Mouse (Mus musculus) limb, embryonic 14.5 days (tissue): Measurements from ENCODE around the gene H3f3b. TPM values are rescaled to one million over a fixed set of nuclear protein-coding genes. Genes with fewer than 3 reads are reported as not detected.

Source experiments
- ATAC-seq: fragments of 200-750 bp; cut with Nextera tagmentation; 2 replicates; pipeline ENCODE4 v1.8.0; 2017; ENCODE audit warnings: low read depth, moderate number of reproducible peaks, moderate TSS enrichment; ENCODE audit not compliant: low FRiP score
- DNase-seq: peaks from one replicate; pipeline ENCODE4 v3.0.0-alpha.2; 2015; ENCODE audit warnings: low spot score
- H3K27ac ChIP-seq: fragments of 300-500 bp; sonication (generic); replicated peaks from 2 replicates; pipeline ENCODE4 v1.5.1; 2014; ENCODE audit warnings: low read depth, mild to moderate bottlenecking, low read length, moderate library complexity, mixed read lengths
- H3K27me3 ChIP-seq: fragments of 300-500 bp; sonication (generic); 2 replicates; pipeline ENCODE4 v1.6.1; 2014; ENCODE audit warnings: low read length, mixed read lengths; ENCODE audit not compliant: control insufficient read depth, insufficient read depth
- H3K36me3 ChIP-seq: fragments of 300-500 bp; sonication (generic); 2 replicates; pipeline ENCODE4 v1.6.1; 2014; ENCODE audit warnings: mild to moderate bottlenecking, low read length, moderate library complexity, mixed read lengths; ENCODE audit not compliant: control insufficient read depth, insufficient read depth
- H3K4me1 ChIP-seq: fragments of 300-500 bp; sonication (generic); 2 replicates; pipeline ENCODE4 v1.6.1; 2014; ENCODE audit warnings: antibody characterized with exemption, low read length, mixed read lengths; ENCODE audit not compliant: control insufficient read depth, insufficient read depth
- H3K4me2 ChIP-seq: fragments of 300-500 bp; sonication (generic); replicated peaks from 2 replicates; pipeline ENCODE4 v1.6.1; 2014; ENCODE audit warnings: low read depth, mild to moderate bottlenecking, low read length, moderate library complexity; ENCODE audit not compliant: severe bottlenecking
- H3K4me3 ChIP-seq: fragments of 300-500 bp; sonication (generic); replicated peaks from 2 replicates; pipeline ENCODE4 v1.5.1; 2014; ENCODE audit warnings: low read length
- H3K9ac ChIP-seq: fragments of 300-500 bp; sonication (generic); 2 replicates; pipeline ENCODE4 v1.6.1; 2014; ENCODE audit warnings: mild to moderate bottlenecking, low read depth, low read length, moderate library complexity; ENCODE audit not compliant: severe bottlenecking
- H3K9me3 ChIP-seq: fragments of 300-500 bp; sonication (generic); 2 replicates; pipeline ENCODE4 v1.6.1; 2016; ENCODE audit warnings: low read length; ENCODE audit not compliant: control insufficient read depth
- POLR2A ChIP-seq: fragments of 200-500 bp; IDR thresholded peaks from 2 replicates; pipeline ENCODE4 v1.8.0; 2012; ENCODE audit warnings: inconsistent platforms, mild to moderate bottlenecking, moderate library complexity, borderline replicate concordance; ENCODE audit not compliant: insufficient read depth, insufficient read length; ENCODE audit errors: extremely low read depth
- WGBS: fragments of 180-500 bp; shearing (Covaris S2); extraction: QIAGEN DNeasy Blood & Tissue Kit; methylation state at CpG from one replicate; pipeline ENCODE4 v1.1.7; 2014; 5-methylcytosine and 5-hydroxymethylcytosine counted together
- polyA plus RNA-seq, 2 experiments: library from polyadenylated mRNA; depleted of rRNA in 1 of 2; stranded (reverse) in 1 of 2; unstranded in 1 of 2; fragments of >200 nt; fragmentation: Nextera tagmentation in 1 of 2; extraction: Ambion mirVana in 1 of 2; gene quantifications; 2 replicates each; pipeline versions ENCODE4 v1.2.1 to v1.2.3; 2012 to 2014

H3f3b gene
- polyA plus RNA-seq, 2 experiments = 951 to 1,919 TPM

DNA sequence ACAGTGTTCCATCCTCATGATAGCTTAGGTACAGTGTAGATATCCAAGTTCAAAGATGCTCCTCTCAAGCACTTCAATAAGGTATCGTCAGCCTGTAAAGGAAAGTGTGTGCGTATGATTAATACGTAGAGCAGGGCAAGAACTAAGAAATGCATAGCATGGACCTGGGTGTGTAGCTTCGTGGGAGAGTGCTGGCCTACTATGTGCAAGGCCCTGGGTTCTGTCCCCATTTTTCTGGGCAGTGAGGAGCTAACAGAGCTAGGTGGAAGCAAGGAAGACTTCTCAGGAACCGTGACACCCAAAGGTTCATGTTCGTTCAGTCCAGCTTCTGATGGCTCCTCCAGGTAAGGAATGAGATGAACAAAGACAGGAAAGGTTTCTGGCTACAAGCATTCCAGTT is 17.4 kb upstream of the H3f3b start:
- H3K9me3 ChIP-seq = no peaks in the 10 kb centered on the region
- ATAC-seq (no peak), DNase-seq (no peak)
- no peak for TF ChIP-seq POLR2A
- 97% methylated on average over 6 of the region's 6 CpGs for WGBS
- no peak overlapping the region for H3K27ac ChIP-seq
- no peak overlapping the region for H3K4me3 ChIP-seq
- peaks cover 74% of the 10 kb centered on the region for H3K36me3 ChIP-seq
- no peaks in the 10 kb centered on the region for H3K27me3 ChIP-seq
- H3K4me1 ChIP-seq = no peaks in the 10 kb centered on the region
- no peak overlapping the region for H3K9ac ChIP-seq
- no peak overlapping the region for H3K4me2 ChIP-seq

DNA sequence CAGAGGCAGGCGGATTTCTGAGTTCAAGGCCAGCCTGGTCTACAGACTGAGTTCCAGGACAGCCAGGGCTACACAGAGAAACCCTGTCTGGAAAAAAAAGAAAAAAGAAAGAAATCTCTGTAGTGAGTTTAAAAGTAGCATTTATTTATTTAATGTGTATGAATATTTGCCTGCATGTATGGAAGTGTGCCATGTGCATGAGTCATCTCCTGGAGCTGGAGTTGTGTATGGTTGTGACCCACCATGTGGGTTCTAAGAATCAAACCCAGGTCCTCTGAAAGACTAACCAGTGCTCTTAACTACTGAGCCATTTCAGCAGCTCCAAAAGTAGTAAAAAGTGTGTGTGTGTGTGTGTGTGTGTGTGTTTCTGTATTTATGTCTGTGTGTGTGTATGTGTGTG is 15.5 kb upstream of the H3f3b start:
- WGBS = 100% methylated on average over 1 of the region's 1 CpGs
- no peak overlapping the region for H3K4me3 ChIP-seq

DNA sequence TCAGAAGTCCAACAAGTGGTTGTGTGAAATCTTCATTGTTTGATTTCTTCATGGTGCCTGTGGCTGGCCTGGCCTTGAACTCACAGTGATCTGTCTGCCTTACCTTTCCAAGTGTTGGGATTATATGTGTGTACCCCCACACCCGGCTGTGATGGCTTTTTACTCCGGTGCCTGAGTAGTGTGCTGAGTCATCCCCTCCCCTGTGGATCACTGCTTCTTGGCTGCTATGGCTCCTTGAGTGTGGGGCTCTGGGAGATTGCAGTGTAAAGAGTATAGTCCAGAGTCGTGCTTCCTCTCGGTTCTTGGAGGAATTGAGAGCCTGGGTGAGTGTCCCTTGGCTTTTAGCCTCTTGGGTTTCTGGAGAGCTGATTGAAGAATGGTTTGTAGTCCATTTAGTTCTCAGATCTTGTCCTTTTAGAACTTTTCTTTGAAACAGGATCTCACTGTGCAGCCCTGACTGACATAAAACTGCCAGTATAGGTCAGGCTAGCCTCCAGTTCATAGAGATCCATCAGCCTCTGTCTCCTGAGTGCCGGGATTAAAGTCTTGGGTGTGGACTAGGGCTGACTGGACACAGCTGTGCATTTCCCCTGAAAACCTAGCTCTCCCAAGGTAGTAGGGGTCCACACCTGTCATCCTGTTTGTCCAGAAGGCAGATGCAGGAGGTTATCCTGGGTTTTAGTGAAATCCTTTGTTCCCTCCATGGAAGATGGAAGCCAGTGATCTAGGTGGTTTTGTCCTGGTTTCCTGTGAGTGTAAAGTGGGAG is 14.8 kb upstream of the H3f3b start:
- no peaks in the 10 kb centered on the region for H3K9me3 ChIP-seq
- ATAC-seq = no peak
- WGBS = 59% methylated on average over 5 of the region's 5 CpGs
- H3K27me3 ChIP-seq = no peaks in the 10 kb centered on the region
- H3K4me1 ChIP-seq = no peaks in the 10 kb centered on the region
- no peak overlapping the region for H3K4me3 ChIP-seq
- no peak overlapping the region for H3K9ac ChIP-seq
- TF ChIP-seq POLR2A = no peak
- no peak overlapping the region for H3K27ac ChIP-seq
- no peak for DNase-seq
- H3K36me3 ChIP-seq = peaks cover 70% of the 10 kb centered on the region
- no peak overlapping the region for H3K4me2 ChIP-seq

More for the DNA sequence above, 15.5 kb upstream of the H3f3b start:
- Histone ChIP-seq H3K9me3 (no peaks in the 10 kb centered on the region), H3K9ac (no peak overlapping the region), H3K36me3 (peaks cover 74% of the 10 kb centered on the region), H3K4me1 (no peaks in the 10 kb centered on the region), H3K4me2 (no peak overlapping the region), H3K27ac (no peak overlapping the region), H3K27me3 (no peaks in the 10 kb centered on the region)
- DNase-seq (no peak), ATAC-seq (no peak)
- no peak for TF ChIP-seq POLR2A

DNA sequence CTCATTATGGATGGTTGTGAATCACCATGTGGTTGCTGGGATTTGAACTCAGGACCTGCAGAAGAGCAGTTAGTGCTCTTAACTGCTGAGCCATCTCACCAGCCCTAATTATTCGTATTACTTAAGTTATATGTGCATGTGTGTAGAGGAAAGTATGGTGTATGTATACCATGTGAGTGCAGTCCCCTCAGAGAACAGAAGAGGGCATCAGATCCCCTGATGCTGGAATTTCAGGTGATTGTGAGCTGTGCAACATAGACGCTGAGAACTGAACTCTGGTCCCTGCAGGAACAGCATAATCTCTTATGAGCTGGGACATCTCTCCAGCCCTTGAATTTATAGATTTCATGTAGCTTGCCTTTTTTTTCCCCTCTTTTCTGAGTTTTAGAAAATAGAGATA is 14.1 kb upstream of the H3f3b start:
- DNase-seq = no peak
- Histone ChIP-seq H3K4me2 (no peak overlapping the region), H3K9ac (no peak overlapping the region), H3K9me3 (no peaks in the 10 kb centered on the region), H3K36me3 (peaks cover 63% of the 10 kb centered on the region), H3K4me1 (no peaks in the 10 kb centered on the region), H3K4me3 (no peak overlapping the region), H3K27ac (no peak overlapping the region), H3K27me3 (no peaks in the 10 kb centered on the region)
- no peak for TF ChIP-seq POLR2A
- 98% methylated on average over 2 of the region's 2 CpGs for WGBS
- no peak for ATAC-seq

DNA sequence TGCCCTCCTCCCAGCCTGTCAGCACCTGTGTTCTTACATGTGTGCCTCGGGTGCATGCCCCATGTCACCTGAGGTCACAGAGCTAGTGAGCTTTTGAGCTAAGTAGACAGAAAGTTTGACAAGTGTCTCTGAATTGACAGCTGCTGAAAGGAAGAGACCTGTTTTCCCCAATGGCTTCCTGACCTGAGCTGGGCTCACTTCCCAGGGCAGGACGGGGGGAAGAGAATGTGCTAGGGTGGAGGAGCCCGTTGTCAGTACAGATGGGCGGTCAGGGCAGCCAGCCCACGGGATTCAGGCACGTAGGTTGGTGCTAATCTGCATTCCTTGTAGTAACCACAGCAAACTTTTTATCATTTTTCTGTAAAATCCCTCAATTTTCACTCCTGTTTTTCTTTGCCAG is 12.8 kb upstream of the H3f3b start:
- no peak for TF ChIP-seq POLR2A

DNA sequence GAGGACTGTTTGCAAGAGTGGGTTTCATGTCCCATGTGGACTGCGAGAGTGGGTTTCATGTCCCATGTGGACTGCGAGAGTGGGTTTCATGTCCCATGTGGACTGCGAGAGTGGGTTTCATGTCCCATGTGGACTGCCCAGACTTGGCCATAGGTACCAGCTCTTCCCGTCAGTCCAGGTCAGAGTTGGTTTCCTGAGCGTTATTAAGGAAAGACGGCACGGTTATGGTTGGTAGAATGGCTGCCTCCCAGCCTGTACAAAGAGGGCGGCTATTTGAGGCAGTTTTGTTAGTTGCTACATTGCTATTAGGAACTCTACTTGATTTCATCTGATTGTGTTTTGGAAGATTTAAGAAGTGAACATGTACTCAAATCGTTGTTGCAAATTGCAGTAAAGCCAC is 10.1 kb upstream of the H3f3b start:
- TF ChIP-seq POLR2A = no peak
- no peak overlapping the region for H3K27ac ChIP-seq
- no peak overlapping the region for H3K4me2 ChIP-seq
- WGBS = 95% methylated on average over 9 of the region's 9 CpGs
- H3K4me3 ChIP-seq = no peak overlapping the region
- H3K36me3 ChIP-seq = peaks cover 42% of the 10 kb centered on the region
- no peaks in the 10 kb centered on the region for H3K27me3 ChIP-seq
- no peak for DNase-seq
- no peaks in the 10 kb centered on the region for H3K4me1 ChIP-seq
- no peaks in the 10 kb centered on the region for H3K9me3 ChIP-seq
- no peak overlapping the region for H3K9ac ChIP-seq
- ATAC-seq = no peak

More for the DNA sequence above, 12.8 kb upstream of the H3f3b start:
- no peaks in the 10 kb centered on the region for H3K9me3 ChIP-seq
- H3K36me3 ChIP-seq = peaks cover 54% of the 10 kb centered on the region
- WGBS = 92% methylated on average over 6 of the region's 6 CpGs
- H3K4me2 ChIP-seq = no peak overlapping the region
- no peak overlapping the region for H3K4me3 ChIP-seq
- H3K9ac ChIP-seq = no peak overlapping the region
- H3K27me3 ChIP-seq = no peaks in the 10 kb centered on the region
- H3K4me1 ChIP-seq = no peaks in the 10 kb centered on the region
- ATAC-seq = no peak
- H3K27ac ChIP-seq = no peak overlapping the region
- DNase-seq = no peak
